Mouse (Mus musculus): Measurements from ENCODE around the gene Sars. TPM values are rescaled to one million over a fixed set of nuclear protein-coding genes. Genes with fewer than 3 reads are reported as not detected.

Gene Sars
- total RNA-seq, 4 experiments from 2014 or later: 106 to 124 (median 111) TPM

DNA sequence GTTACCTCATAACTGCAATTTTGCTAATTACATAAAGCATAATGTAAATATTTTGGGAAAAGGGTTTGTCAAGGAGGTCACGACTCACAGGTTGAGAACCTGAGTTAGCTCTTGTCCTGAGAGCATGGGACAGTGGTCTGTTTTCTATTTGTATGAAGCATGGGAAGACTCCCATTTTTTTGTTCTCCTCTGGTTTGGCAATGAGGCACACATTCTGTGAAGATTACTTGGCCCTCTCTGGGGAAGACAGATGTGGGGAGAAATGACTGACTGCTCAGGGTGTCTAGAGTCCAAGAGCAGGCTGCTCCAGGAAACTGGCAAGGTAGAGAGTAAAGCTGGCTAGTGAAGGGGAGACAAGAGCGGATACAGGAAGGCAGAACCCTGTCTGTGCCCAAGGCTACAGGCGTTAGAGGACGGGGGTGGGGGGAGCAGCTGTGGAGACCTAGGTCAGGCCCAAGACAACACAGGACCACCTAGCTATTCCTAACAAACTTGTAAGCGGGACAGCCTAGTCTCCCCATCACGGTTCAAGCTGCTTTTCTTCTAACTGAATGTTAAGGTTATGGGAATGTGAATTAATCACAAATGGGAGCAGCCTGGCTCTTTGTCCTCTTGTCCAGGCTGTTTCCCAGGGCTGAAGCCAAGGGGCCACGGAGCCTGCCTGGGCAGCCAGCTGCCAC, 19.9 kb downstream of the Sars start:
- DNase-seq (ENCODE audit: low spot score in 2 of 2): no peak

DNA sequence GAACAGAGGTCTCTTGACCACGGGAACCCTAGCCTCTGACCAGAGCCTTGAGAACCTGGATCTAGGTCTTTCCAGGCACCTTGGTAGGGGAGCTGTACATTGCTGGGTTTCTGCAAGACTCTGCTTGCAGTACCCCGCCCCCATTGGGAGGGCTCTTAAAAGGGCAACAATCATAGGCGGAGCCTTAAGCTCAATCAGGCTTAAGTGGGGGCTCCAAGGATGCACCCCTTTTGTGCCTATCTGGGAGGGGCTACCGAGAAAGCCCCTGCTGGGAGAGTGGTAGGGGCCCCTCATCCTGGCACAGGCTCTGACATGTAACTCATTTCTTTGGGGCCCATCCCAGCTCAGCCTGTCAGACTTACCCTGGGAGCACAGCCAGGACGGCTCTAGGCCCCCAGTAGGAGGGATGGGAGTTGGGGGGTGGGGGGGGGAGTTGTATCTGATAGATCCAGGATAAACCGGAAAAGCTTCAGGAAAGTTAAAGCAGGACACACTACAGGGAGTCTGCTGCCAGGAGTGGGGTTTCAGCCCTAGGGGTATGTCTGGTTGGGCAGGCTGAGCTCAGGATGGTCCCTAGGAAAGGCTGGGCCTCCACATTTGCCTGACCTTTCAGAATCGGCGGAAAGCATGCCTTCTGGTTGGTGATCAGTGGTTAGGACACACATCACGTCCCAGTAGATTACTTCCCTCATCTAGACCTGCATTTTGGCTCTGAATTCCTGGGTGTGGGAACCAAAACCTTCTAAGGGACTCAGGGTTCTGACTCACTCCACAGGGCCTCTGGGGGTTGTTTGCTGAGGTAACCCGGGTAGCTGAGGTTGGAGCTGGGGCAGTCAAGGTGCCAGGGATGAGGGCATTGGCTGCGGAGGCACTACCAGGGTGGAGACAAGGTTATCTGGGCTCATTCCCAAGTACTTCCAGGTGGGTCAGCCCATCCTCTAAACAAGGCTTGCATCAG, 20.9 kb downstream of the Sars start:
- DNase-seq (ENCODE audit: low spot score in 2 of 2): no peak

DNA sequence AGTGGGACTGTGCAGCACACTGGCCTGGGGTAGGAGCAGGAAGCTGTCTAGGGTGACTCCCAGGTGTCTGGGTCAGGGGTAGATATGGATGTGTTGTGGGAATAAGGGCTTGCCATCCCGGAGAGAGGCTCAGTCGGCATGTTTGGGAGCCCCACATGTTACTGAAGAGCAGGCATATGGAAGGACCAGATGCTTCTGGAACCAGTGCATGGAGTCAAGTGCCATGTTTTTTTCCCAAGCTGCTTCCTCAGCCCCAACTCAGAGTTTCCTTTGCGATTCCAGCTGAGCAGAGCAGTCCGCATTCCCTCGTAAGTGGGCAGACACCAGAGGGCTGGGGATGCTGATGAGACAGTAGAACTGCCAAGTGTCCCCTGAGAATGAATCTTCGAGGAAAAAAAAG, 22.0 kb downstream of the Sars start:
- no peak for DNase-seq (ENCODE audit: low spot score in 2 of 2)

DNA sequence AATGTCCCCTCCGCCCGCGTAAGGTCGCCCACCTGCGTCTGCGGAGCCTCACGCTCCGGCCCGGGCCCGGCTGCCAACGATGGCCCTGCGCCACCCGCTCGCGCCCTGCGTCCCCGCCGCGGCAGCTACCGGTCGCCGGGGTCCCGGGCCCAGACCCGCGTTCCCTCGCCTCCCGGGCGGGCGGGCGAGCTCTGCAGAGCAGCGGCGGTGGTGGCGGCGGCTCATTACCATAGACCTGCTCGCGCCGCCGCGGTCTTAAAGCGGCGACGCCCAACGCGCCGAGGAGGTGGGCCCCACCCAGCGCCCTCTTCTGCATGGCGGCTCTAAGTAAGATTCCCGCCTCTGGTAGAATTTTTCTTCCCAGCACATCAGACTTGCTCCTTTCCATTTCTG, 29.2 kb downstream of the Sars start:
- peak; percentile 32 to 50 for DNase-seq (ENCODE audit: low spot score in 2 of 2)

DNA sequence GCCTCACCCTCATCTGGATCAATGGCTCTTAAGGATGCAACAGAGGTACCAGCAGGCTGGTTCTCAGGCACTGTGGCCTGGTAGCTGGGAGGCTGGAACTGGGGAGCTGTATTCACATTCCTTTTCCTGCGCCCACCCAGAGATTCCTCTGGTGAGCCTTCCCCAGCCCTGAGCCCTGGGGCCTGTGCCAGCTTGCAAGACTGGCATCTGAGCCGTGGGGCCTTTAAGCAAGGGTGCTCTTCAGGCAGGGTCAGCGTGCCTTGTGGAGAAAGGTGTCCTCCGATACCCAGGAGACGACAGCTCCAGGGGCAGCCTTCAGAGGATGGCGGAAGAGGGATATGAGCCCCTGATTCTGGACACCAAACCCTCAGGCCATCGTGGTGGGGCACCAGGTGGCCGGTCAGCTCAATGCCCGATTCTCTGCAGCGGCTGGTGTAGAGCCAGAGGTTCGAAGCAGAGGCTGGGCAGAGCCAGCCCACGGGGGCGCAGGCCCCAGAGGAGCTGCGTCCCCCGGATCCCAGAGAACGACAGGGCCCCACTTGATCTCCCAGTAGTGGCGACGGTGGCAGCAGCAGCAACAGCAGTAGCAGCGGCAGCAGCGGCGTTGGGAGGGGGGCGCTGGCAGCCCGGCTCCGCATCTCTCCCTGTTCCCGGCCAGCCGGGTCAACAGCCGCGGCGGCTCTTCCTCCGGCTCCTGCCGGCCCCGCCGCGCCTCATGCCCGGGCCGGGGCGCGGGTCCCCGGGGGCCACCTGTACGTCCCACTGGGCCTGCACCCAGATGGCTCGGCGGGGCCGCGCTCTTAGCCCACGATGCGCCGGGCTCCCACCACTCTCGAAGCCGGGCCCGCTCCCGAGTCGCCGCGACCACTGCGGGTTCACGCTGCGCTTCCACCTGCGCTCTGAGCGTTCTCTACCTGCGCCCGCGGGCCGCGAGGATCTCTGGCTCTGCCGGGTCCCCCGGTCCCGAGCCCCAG, 29.9 kb downstream of the Sars start, which contains the start of gene Celsr2:
TSS of gene Celsr2 (minus strand) at position 696 of the 974 bp plus-strand sequence.
- DNase-seq (ENCODE audit: low spot score in 2 of 2): no peak

DNA sequence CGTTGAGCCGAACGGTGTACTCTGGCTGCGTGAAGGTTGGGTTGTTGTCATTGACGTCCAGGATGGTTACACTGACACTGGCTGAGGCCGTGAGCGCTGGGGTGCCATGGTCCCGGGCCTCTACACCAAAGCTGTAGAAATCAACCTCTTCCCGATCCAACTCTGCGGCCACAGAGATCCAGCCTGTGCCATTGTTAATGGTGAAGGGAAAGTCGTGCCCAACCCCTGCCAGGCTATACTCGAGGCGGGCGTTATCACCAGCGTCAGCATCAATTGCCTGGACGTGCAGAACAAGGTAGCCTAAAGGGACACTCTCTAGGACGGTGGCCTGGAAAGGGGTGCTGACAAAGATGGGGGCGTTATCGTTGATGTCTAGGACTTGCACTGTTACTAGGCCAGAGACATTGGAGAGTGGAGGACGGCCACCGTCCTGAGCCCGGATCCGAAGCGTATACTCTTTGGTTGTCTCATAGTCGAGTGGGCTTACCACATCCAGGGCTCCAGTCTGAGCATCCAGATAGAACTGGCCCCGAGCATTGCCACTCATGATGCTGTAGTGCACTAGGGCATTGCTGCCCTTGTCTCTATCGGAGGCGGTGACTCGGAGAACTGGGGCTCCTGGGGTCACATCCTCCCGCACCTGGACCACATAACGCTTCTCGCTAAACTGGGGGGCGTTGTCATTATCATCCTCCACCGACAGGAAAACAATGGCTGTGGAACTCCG, 31.2 kb downstream of the Sars start:
- no peak for DNase-seq (ENCODE audit: low spot score in 2 of 2)

DNA sequence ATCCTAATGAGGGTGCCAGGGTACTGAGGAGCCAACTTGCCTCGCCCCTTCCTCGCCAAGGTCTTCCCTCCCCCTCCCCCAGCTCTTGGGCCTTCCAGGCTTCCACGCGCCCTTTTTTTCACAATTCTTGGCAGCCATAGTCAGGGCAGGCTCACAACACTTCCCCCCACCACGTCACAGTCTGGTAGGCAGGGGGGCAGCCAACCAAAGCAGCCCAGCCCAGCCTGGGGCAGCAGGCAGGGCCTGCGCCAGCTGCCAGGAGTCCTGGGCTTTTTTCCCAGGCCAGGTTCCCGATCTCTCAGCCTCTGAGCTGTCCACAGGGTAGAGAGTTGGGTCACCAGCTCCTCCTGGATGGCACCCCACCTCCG, 33.3 kb downstream of the Sars start:
- DNase-seq (ENCODE audit: low spot score in 2 of 2): no peak

DNA sequence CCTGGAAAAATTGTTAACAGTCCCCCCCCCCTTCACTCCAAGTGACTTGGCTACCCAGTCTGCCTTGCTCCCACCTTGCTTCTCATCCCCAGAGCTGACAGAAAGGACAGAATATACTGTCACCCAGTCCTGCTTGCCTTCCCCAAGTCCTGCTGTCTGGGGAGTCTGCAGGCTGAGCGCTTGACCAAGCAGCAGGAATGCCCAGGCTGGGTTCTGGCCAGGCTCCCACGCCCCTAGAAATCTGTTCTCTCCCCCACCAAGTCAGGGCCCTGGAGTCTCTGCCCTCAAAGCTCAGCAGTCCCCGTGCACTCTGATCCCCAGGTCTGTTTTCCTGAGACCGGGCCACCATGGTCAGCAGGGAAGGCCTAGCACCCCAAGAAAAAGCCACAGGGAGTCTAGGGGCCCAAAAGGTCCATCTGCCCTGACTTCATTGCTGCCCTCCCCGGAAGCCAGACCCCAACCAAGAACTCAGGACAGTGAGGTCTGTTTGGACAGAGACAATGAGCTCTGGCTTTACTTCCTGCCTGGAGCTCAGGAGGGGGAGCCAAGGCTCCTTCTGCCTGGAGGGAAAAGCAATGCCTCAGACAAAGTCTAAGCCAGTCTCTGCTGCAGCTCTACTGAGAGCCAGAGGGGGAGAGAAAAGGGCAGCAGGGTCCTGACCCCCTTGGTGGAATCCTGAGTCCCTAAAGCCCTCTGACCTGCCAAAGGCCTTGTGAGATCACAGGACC, 33.8 kb downstream of the Sars start:
- no peak for DNase-seq (ENCODE audit: low spot score in 2 of 2)

DNA sequence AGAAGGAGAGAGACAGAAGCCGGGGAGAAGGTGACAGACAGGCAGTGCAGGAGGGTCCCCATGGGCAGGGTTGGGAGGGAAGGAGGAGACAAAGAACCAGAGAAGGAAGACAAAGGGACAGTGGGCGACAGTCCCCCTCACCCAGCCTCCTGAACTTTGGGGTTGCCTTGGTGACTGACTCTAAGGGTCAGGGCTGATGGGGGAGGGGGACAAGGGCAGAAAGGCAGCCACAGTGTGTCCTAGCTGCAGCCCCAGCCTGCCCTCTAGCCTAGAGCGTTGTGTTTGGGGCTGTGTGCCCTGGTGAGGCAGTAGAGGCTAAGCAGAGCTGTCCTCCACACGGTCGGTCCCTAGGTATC, 34.7 kb downstream of the Sars start:
- no peak for DNase-seq (ENCODE audit: low spot score in 2 of 2)

DNA sequence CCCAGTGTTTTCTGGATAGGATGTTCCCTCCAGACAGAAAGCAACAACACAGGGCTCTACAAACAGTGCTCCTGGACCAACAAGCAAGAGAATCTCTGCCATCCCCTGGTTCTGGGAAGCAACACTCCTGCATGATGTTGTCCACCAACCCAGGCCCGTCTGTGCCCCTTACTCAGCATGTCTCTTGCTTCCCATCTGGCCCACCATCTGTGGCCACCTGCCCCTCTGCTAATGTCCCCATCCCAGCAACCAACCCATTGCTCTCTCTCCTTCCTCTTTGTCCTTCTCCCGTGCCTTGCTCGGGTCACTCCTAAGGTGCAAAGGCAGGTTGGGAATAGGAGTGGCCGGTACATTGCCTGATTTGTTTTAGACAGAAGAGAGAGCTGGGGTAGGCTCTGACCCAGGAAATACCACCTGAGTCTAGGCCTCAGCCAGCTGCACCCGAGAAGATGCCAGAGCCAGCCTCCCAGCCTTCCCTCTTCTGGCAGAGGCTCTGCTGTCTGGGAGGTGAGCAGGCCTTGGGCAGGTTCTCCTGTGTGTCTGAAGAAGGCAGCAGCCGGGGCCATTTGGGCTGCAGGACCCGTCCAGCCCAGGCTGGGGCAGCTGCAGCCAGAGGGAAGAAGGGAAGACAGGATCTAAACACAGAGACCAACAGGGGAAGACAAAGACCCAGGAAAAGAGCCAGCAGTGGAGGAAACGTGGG, 35.2 kb downstream of the Sars start:
- no peak for DNase-seq (ENCODE audit: low spot score in 2 of 2)

DNA sequence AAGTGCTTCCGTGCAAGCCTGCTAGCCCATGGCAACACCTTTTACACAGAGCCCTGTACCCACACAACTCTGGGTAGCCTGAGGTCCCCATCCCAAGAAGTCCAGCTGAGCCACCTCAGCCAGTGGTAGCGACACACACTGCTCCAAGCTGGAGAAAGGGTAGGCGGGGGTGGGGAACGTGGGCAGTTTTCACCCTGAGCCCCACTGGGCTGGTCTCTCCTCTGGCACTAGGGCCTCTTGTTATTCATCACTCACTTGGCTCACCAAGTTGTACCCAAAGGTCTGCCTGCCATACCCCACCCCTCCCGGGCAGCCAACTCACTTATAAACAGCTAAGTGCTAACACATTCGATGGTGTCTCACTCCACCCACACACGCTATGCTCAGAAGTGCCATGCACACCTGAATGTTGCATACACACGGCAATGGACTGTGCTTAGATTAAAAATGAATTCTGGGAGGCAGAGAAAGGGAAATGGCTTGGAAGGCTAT, 36.4 kb downstream of the Sars start:
- DNase-seq (ENCODE audit: low spot score in 2 of 2): no peak

DNA sequence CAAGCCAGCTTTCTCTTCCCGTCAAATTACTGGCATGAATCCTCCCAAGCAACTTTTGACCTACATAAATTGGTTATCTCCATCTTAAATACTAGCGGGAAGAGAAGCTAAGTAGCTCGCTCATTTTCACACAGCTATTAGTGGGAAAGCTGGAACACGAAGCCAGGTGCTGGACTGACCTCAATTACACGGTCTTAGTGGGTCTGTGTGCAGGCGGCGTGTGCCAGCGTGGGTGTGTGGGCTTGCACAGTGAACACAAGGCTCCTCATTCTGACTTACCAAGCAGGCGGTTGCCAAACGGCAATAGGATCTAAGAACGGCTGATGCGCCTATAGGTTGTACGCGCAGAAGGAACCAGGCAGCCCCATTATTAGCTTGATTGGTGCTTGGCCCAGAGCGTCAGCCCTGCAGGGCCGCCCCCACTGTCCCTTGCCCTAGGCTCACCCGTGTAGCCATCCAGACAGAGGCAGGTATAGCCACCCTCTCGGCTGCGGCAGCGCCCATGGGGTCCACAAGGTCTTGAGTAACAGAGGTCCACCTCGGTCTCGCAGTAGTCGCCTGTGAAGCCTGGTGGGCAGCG, 38.6 kb downstream of the Sars start:
- no peak for DNase-seq (ENCODE audit: low spot score in 2 of 2)

DNA sequence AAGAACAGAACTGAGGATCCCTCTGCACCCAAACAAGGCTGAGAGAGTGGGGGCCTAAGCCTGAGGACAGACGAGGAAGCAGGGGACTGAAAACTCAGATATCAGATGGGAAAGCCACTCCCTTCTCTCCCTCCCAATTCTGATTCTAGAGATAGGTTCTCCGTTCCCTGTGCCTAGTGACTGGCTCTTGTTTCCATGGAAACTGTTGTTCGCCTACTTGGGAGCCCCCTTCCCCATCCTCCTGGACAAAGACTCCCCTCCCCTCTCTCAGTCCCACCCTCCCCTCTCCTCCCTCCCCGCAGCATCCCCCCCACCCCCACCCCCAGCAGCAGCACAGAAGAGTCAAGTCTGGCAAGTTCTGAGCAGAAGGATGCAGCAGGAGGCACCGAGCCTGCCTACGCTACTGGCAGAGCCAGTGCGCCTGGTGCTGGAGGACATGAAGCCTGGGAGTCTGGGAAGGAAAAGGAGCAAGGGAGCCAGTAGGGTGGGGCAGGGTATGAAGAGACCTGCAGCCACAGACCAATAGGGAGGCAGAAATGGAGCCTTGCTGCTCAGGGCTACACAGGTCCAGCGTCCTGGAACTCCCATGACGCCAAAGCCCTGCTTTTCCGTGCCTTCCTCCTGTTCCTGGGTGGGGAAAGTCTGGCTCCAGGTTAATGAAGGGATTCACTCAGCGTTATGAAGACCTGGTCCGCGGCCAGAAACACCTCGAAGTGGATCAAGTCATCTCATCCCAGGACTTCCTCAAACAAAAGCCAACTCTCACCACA, 39.3 kb downstream of the Sars start:
- no peak for DNase-seq (ENCODE audit: low spot score in 2 of 2)

DNA sequence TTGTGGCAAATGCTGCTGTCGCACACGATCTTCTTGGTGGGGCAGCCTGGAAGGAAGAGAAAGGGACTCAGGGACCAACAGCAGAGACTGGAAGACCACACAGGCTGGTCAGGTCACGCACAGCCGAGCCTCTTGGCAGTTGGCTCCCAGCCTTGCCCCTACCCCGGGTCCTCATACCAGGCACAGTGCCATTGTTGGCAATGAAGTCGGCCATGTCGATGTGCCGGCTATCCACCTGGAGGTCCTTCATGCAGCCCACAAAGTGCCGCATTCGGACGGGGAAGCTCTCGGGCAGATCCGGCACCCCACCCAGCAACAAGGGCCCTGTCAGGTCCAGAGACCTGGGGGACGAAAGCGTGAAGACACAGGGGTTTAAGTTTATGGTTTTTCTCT, 42.5 kb downstream of the Sars start:
- no peak for DNase-seq (ENCODE audit: low spot score in 2 of 2)

DNA sequence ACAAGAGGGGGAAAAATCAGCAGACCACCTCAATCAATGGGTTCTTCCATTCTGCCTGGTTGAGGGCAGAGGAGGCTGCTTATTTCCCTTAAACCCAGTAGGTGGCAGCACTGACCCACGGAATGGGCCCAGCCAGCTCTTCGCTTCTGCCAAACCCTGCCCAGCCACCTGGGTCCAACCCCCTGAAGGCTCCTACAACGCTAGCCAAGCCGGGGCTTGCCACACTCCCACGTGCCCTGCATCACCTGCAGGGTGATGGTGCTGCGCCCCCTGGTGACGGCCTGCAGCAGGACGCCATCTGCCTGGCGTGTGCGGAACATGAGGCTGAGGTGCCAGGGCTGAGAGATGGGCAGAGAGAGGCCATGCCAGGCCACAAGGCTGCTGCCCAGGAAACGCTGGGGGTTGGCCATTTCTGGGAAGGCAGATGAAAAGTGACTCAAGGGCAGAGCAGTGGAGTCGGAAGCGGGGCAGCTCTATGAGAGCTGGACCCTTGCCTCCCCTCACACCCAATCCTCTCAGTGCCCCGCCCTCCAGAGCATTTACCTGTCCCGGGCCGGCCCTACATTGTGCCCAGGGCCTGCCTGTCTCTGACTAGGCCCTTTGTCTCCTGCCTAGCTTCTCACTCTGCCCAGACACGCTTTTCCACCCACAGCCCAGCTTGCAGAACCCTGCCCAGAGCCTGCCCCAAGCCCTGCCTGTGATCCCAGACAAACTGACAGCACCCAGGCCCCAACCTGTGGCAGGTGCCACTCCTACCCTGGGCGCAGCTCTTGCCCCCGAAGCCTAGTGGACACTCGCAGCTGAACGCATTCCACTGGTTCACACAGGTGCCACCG, 43.1 kb downstream of the Sars start:
- peak; percentile 82 to 90 for DNase-seq (ENCODE audit: low spot score in 2 of 2)

DNA sequence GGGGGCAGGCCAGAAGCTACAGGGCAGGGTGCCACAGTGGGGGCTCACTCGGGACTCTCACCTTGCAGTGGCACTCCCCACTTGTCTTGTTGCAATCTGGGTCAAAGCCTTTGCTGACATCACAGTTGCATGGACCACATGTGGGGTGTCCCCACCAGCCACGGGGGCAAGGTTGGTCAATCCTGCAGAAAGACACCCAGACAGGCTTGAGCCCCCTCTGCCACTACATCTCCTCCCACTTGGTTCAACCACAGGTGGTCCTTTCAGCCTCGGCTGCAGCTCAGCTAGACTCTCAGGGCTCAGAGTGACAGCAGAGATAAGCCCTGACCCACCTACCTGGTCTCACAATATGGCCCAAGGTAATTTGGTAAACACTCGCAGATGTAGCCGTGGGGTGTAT, 44.6 kb downstream of the Sars start:
- DNase-seq (ENCODE audit: low spot score in 2 of 2): no peak

DNA sequence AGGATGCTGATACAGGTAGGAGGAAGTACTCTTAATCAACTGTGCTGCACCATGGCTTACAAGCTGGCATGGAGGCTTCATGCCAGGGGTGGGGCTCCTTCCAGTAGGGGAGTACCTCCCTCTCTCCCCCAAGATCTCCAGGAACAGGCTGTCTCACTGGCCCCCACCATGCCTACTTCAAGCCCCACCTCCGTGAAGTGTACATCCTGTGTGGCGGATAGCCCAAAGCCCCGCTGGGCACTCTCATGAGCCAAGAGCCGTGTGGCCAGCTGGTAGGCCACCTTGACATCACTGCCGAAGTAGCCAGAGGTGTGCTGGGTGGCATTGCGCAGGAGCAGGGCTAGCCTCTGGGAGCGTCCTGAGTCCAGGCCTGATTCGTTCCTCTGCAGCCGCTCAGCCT, 46.7 kb downstream of the Sars start:
- no peak for DNase-seq (ENCODE audit: low spot score in 2 of 2)
